Mouse (Mus musculus) gastrocnemius, postnatal 14 days (tissue): ENCODE data around the gene Prpf40b. TPM values are rescaled to one million over a fixed set of nuclear protein-coding genes. Genes with fewer than 3 reads are reported as not detected.

Experiments used
- DNase-seq: peaks from one replicate; pipeline ENCODE4 v3.0.0; 2021; ENCODE audit warnings: mixed read lengths
- intact Hi-C: fragments of 180-260 bp; cut with DNase I; formaldehyde crosslinking; loops from one replicate; pipeline ENCODE4 v1.15.1; 2025; ENCODE audit warnings: low total_unique reads
- total RNA-seq, 2 experiments: library from RNA; stranded (reverse); gene quantifications; 2 replicates each; pipeline ENCODE4 v1.2.3; 2021

The Prpf40b gene
- total RNA-seq, 2 experiments from 2014 or later = 18.4 to 20.8 TPM

DNA sequence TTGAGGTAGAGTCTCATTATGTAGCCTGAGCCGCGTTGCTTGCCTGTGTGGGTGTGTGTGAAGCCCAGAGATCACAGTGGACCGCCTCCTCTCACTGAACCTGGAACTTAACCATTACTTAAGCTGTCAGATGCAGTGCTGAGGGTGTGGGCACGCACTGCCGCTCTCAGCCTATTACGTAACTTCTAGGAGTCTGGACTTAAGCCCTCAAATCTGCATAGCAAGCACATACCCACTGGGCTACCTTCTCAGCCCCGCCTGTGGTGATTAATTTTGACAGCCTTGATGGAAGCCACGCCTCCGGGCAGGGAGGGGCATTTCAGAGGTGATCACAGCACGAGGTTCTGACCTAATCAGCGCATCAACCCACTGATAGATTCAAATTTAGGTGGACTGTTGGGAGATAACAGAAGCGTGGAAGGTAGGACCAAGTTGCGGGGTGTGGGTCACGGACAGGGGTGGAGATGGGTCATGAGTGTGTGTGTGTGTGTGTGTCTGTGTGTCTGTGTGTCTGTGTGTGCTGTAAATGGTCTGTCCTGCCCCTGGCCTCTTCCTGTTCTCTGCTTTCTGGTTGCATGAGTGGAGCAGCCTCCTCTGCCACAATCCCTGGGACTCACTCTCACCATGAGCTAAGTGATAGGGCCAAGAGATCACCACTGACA is 10.2 kb upstream of the Prpf40b start:
- no peak for DNase-seq
- intact Hi-C loops = no loop called here

DNA sequence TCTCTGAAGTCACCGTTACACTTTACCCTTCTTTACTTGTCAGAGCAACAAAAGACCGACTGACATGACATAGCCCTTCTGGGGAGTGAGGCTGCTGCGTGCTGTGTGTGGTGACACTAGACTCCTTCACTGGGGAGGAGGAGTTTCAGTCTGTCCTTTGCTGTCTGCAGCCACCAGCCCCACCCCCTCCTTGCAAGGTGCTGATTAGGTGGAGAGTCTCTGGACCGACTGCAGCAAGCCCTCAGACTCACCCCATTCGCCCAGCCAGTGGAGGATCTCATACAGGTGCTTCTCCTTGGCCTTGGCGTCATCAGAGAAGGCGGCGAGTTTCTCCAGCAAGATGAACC is 9.7 kb upstream of the Prpf40b start:
- DNase-seq = no peak
- intact Hi-C loops = no loop called here

DNA sequence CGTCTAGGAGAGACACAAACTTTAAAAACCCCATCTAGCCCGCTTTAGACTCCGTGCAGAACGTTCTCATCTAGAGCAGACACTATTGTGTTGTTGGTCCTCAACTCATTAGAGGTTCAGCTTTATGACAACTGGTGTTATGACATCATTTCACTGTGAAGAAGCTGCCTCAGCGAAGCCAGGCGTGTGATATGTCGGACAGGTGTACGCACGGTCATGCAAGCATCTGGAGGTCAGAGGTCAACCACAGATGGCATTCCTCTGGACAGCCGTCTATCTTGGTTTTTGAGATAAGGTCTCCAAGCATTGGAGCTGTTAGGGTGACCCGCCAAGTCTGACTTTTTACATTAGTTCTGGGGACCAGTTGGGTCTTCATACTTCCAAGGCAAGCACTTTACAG is 4.3 kb upstream of the Prpf40b start:
- DNase-seq = no peak
- intact Hi-C loops = no loop called here

DNA sequence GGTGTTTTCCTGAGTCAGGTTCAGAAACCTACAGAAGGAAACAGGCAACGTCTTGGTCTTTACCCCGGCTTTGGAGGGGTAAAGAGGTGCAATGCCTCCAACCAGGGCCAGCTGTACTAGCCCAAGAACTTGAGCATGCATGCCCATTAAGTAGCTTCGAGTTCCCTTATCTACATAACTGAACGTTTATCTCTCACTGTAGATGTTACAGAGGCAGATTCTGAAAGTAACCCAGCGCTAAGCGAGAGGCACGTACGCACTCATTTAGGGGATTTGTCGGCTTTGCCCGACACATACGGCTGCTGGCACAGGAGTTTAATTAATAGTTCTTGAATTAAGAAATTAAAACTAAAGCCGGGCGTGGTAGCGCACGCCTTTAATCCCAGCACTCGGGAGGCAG is 600 bp upstream of the Prpf40b start:
- no peak for DNase-seq
- intact Hi-C loops = no loop called here

DNA sequence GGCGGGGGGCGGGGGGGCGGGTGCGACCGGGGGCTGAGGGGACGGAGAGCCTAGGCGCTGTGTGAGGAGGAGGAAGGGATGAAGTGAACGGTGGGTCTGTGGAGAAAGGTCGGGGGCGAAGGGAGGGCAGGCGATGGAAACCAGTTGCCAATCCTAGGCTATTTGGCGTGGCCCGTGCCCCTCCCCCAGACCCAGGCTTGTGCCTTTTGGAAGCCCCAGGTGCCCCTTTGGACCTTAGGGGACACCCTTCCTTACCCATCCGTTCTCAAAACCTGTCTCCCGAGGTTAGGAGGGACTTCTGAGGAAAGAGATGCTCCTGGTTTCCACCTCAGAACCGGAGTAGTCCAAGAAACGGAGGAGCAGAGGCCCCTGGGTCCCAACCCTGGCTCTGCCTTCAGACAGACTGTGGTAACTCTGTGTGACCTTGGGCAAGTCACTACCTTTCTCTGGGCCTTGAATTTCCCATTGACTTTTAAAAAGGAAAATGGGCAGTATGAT is 646 bp downstream of the Prpf40b start, which contains the start of gene Fam186b:
Gene Fam186b (minus strand): TSS at position 405 of the 498 bp plus-strand sequence.
- intact Hi-C loops = no loop called here
- peak; percentile 34 for DNase-seq

DNA sequence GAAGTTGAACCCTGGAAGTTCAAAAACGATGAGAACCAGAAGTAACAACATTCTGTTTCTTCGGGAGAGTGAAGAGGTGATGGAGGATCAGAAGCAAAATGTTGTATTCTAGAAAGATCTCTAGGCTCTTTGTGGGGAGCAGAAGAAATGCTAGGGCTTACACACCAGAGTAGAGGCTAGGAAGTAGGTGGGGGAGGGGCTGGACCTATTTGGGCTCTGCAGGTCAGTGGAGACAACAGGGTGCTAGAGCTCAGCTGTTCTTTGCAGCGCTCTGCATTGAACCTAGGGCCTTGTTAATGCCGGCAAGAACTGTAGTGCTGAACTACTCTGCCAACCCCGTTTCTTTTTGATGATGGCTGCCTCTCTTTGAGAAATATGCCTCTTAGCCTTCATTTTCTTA is 1.3 kb downstream of the Prpf40b start:
- no peak for DNase-seq
- intact Hi-C loops = no loop called here

DNA sequence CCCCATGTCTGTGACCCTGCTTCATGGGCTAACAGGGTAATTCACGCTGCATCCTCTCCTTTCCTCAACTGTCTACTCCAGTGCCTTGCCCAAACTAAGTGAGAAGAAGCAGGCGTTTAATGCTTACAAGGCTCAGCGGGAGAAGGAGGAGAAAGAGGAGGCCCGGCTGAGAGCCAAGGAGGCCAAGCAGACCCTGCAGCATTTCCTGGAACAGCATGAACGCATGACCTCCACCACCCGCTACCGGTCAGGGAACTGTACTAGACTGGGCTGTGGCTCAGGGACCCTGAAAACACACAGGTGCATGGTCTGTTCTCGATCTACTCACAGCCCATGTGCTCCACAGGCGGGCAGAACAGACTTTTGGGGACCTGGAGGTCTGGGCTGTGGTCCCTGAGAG is 12.6 kb downstream of the Prpf40b start:
- DNase-seq = no peak
- intact Hi-C loops = no loop called here

DNA sequence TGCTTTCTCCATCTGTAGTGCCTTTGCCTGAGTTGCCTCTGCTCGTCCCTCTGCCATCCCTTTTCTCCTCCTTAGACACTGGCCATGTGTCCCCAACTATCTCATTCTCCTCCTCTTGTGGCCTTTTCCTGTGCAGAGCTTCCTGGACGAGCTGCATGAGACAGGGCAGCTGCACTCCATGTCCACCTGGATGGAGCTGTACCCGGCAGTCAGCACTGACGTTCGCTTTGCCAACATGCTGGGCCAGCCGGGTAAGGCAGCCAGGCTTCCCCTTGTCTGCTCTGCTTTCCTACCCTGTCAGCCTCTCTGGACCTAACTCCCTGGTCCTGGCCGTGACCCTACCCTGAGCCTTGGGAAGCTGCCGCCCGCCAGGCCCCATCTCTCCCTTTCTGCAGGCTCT is 14.7 kb downstream of the Prpf40b start:
- DNase-seq = no peak
- intact Hi-C loops = no loop called here

DNA sequence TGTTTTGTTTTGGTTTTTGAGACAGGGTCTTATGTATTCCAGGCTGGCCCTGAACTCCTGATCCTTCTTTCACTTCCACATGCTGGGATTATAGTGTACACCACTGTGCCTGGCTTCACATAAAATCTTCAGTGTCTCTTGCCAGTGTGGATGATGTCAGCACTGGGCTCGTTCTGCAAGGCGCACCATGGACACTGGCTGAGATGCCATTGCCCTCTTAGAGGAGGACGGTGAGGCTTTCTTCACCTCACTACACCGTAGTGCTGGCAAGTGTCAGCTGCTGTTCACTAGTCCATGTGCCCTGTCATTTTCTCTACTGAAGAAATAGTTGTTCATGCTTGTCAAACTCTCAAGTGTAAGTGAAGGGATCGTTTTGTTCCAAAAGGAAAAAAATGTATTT is 15.7 kb downstream of the Prpf40b start:
- intact Hi-C loops = no loop called here
- no peak for DNase-seq

DNA sequence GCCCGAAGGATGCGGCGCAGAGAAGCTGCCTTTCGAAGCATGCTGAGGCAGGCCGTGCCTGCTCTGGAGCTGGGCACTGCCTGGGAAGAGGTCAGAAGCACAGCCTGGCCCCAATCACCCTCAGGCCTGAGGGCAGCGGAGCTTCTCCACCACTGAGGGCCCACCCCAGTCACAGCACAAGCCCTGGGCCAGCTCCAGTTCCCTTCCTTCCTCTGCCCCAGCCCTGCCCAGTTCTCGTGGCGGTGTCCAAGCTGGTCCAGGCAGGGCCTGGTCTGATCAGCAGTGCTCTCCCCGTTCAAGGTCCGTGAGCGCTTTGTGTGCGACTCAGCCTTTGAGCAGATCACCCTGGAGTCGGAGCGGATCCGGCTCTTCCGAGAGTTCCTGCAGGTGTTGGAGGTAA is 20.0 kb downstream of the Prpf40b start:
- no peak for DNase-seq
- intact Hi-C loops = no loop called here

DNA sequence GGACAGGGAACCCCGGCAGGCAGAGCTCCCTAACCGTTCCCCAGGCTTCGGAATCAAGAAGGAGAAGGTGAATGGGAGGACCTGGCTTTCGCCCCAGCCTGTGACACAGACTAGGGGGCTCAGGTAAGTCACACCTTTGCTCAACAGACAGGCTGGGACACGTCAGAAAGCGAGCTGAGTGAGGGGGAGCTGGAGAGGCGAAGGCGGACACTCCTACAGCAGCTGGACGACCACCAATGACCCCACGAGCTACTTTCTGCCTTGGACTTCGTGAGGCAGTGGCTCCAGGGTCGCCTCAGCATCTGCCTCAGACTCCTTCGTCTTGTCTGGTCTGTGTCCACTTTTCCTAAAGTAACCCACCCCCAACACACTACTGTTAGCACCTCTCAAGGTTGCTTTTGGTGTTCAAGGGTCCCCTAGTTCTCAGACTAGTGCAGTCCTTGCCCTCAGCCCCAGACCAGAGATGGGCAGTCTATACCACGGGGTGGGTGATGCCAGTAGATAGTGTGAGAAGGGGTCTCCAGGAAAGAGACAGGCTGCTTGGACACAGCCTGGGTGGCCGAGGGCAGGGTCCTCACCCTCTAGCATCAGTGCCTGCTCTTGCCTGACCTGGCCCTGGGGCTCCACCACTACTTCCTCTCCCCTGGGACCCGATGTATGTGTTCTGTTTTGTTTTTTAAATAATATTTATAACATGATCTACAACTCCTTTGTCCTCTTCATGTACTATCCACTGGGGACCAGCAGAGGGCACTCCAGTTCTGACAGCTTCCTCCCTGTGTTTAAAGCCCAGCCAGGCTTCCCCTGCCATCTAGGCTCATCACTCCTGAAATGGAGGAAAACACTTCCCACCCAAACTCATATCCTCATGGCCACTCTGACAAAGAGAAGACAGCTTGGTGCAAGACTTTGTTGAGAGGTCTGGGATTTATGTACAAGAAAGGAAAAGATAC is 21.7 kb downstream of the Prpf40b start:
- intact Hi-C loops = no loop called here
- peak; percentile 80 for DNase-seq

DNA sequence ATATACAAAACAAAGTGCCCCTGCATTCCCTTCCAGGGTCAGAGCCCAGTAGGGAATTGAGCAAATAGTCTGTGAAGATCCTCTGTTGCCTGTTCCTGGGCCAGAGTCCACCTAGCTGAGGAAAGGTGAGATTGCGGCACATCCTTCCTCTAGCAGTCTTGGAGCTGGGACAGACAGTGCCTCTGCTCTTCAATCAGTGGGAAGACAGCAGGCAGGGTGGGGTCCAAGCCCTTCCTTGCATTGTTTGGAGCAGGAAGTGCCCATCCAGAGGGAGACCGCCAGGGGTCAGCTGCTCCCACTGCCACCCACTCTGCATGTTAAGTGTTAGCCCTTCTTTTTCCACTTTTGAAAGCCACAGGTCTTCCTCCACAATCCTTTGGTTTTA is 22.4 kb downstream of the Prpf40b start:
- DNase-seq = no peak
- intact Hi-C loops = no loop called here

DNA sequence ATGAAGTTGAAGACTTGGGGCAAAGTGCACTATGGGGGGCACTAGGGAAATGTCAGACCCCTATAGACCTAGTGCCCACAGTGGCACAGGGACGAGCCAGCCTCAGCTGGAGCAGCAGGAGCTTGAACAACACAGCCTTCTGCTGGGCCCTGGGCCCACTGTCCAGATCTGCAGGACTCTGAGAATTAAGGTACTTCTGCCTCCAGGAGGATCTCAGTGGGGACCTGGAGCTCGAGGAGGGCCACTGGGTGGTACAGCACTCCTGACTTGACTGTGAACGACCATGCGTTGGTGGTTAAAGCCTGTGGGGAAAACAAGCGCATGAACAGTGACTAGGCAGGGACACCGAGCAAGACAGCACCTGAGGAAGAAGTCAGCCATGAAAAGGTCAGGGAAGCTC is 23.2 kb downstream of the Prpf40b start:
- intact Hi-C loops = loop anchor here (2.0 kb wide), 1 partner anchor 51 kb away; no protein-coding TSS in a partner anchor

DNA sequence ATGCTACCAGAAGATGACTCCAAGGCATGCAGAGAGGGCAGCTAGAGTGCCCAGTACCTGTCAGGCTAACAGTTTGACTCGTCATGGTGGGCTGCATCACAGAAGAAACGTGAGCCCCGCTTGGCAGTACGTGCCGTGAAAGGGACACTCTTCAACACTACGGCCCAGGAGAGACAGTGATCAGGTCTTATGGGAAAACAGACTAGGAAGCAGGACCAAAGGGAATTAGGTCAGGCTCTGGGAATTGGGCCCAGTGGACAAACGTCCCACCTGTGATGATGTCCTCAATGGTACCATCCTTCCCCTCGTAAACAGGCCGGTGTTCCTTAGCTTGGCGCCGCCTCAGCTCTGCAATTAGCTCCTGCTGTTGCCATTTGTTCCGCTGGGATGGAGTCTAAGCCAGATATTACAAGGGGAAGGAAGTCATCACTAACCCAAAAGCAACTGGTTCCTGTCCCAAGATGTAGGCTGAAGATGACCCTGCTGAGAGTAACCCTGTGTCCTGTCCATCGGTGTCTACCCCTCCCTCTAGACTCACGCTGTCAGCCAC is 24.0 kb downstream of the Prpf40b start:
- intact Hi-C loops = loop anchor here (2.0 kb wide), 1 partner anchor 50 kb away; no protein-coding TSS in a partner anchor
- no peak for DNase-seq

More for the DNA sequence above, 23.2 kb downstream of the Prpf40b start:
- DNase-seq = no peak

DNA sequence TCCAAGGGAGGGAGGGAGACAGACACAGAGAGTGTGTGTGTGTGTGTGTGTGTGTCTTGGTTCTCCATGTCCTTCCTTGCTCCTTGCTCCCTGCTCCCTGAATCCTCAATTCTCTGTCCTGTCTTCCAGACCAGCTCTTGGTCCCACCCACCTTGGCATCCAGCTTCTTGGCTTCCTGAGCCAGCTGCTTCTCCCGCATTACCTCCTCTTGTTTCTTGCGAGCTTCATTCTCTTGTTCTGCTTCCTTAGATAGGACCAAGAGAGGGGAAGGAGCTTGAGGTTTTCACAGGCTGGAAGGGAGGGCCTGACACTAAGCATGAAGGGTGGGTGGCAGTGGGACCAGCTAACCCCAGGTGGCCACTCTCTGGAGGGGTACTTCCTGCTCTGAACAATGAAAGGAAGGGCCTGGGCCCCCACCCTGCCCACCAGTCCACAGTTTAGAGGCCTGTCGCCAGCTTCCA is 24.6 kb downstream of the Prpf40b start:
- peak; percentile 61 for DNase-seq
- intact Hi-C loops = loop anchor here (2.0 kb wide), 1 partner anchor 49 kb away; no protein-coding TSS in a partner anchor

DNA sequence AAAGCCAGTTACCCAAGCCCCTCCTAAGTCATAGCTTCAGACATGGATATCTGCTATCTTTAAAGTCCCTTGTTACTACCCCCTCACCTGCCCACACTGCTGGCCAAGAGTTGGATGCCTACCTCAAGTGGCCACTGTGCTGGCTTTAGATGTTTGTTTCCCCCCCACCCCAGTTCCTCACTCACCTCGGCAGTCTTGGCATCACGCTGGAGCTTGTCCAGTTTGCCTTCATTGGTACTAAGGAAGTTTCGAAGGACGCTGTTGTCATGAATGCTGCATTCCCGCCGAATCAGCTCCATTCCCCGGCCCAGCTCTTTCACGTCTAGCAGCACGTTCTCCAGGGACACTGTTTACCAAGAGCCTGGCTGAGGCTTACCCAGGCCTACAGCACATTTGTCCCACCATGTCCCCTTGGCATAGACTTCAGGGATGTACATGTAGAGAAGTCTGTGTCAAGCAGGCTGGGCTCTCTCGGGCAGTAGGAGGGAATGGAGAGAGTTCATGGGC is 25.3 kb downstream of the Prpf40b start:
- DNase-seq = no peak
- intact Hi-C loops = loop anchor here (10.0 kb wide), 1 partner anchor 145 kb away; no protein-coding TSS in a partner anchor

DNA sequence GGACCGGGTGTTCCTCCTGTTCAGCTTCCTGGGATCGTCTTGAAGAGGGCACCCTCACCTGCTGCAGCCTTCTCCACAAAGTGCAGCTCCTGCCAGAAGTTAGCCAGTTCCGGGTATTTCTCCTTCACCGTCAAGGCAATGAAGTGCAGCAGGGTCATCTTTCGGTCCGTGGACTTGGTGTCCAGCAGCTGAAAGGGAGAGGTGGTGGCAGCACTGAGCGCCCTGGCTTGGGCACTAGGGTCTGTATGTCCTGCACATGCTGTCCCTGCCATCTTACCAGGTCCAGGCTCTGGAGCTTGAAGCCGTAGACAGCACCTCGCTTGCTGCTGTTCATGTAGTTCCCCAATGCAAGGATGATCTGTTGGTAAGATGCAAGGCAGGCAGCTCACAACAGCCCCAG is 26.1 kb downstream of the Prpf40b start:
- no peak for DNase-seq
- intact Hi-C loops = loop anchor here (10.0 kb wide), 1 partner anchor 144 kb away; no protein-coding TSS in a partner anchor

DNA sequence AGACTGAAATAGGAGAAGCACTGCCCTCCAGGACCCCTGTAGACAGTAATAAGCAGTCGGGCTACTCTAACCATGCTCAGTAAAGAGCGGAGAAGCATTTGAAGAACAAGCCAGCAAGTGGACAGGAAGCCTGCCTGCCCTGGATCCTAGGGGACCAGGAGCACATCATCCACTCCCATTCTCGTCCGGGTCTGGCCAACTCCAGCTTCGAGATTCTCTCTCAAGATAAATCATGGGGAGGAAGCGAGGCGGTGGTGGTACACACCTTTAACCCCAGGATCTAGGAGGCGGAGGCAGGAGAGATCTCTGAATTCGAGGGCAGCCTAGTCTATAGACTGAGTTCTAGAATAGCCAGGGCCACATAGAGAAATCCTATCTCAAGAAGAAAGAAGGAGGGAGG is 29.3 kb downstream of the Prpf40b start:
- intact Hi-C loops = loop anchor here (10.0 kb wide), 1 partner anchor 141 kb away; no protein-coding TSS in a partner anchor
- no peak for DNase-seq

DNA sequence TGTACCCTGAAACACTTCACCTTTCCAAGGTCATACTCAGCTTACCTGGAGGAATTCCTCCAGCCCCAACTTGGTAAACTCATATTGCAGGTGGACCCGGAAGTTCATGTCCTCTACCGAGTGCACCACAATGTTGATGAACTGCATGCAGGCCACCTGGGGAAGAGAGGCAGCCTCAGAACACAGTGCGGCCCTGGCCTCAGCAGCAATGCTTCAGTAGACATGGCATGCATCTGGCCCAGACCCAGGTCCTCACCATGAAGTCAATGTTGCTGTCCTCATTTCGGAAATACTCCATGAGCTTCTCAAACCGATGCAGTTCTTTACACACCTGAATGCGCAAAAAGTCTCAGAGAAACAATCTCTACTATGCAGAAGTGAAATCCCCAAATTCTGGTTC is 30.7 kb downstream of the Prpf40b start:
- intact Hi-C loops = loop anchor here (10.0 kb wide), 1 partner anchor 139 kb away; no protein-coding TSS in a partner anchor
- no peak for DNase-seq

DNA sequence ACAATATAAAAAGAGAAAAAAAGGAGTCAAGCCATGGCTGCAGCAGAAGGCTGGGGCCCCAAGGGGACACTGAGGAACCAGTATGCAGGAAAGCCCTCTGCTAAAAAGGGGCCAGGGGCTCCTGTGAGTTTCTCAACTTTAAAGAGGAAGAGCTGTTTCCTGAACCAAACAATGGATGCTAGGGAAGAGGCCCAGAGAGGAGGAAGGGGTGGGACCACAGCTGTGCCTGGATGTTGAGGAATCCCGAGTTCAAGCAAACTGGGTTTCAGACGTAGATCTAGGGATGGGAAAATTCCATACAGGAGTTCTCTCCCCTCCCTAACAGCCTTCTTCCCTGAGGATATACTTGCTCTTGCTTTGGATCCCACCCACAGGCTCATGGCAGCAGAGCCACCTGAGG is 31.5 kb downstream of the Prpf40b start:
- intact Hi-C loops = loop anchor here (10.0 kb wide), 1 partner anchor 138 kb away; no protein-coding TSS in a partner anchor
- no peak for DNase-seq
